Mouse (Mus musculus) central nervous system, embryonic 14 days (tissue): ENCODE data around the gene Olfr935. TPM values are rescaled to one million over a fixed set of nuclear protein-coding genes. Genes with fewer than 3 reads are reported as not detected.

Experiments
- polyA plus RNA-seq: library from polyadenylated mRNA; depleted of rRNA; stranded (reverse); fragments of >200 nt; gene quantifications from 2 replicates; pipeline ENCODE4 v1.2.3, GENCODE M21; 2012; rRNA removed

The Olfr935 gene
- polyA plus RNA-seq: not detected in 2 replicates

GRCm38 (mm10) chr9:38999583-38999982 lies at the start of gene Olfr935:
Olfr935 (minus strand) TSS chr9:38999683.

GRCm38 (mm10) chr9:39023277-39023676 lies 23.8 kb upstream of the Olfr935 start, which contains the start of gene Olfr146:
Olfr146 (minus strand) TSS chr9:39023377.

GRCm38 (mm10) chr9:38988215-38988614 lies 11.3 kb downstream of the Olfr935 start, which contains the start of gene Olfr934:
Olfr934 (minus strand) TSS chr9:38988315.

GRCm38 (mm10) chr9:38972013-38972412 lies 27.5 kb downstream of the Olfr935 start, which contains the start of gene Olfr933:
Olfr933 (plus strand) TSS chr9:38972313.

Other genes with a start within 250 kb of the Olfr935 start
- gene Olfr920, start 247.4 kb downstream of the Olfr935 start, polyA plus RNA-seq: 0.04 and 0.05 TPM in 2 replicates
- gene Olfr921, start 226.6 kb downstream of the Olfr935 start, polyA plus RNA-seq: not detected in 2 replicates
- gene Olfr922, start 185.1 kb downstream of the Olfr935 start, polyA plus RNA-seq: not detected in 2 replicates
- not detected in 2 replicates for gene Olfr923, start 173.1 kb downstream of the Olfr935 start, polyA plus RNA-seq
- not detected in 2 replicates for gene Olfr924, start 155.2 kb downstream of the Olfr935 start, polyA plus RNA-seq
- gene Olfr26, start 144.6 kb downstream of the Olfr935 start, polyA plus RNA-seq: not detected in 2 replicates
- gene Olfr926, start 122.6 kb downstream of the Olfr935 start, polyA plus RNA-seq: not detected in 2 replicates
- not detected in 2 replicates for gene Olfr930, start 69.9 kb downstream of the Olfr935 start, polyA plus RNA-seq
- gene Olfr933, start 27.4 kb downstream of the Olfr935 start, polyA plus RNA-seq: not detected in 2 replicates
- gene Olfr934, start 11.4 kb downstream of the Olfr935 start, polyA plus RNA-seq: not detected in 2 replicates
- not detected in 2 replicates for gene Olfr146, start 23.7 kb upstream of the Olfr935 start, polyA plus RNA-seq
- not detected in 2 replicates for gene Olfr937, start 65.3 kb upstream of the Olfr935 start, polyA plus RNA-seq
- not detected in 2 replicates for gene Olfr938, start 79.2 kb upstream of the Olfr935 start, polyA plus RNA-seq
- gene Olfr27, start 128.4 kb upstream of the Olfr935 start, polyA plus RNA-seq: not detected in 2 replicates
- not detected in 2 replicates for gene Olfr943, start 166.6 kb upstream of the Olfr935 start, polyA plus RNA-seq
- not detected in 2 replicates for gene Olfr944, start 202.2 kb upstream of the Olfr935 start, polyA plus RNA-seq